Mouse (Mus musculus) embryonic facial prominence, embryonic 14.5 days (tissue): ENCODE data around the gene Fam19a3. TPM values are rescaled to one million over a fixed set of nuclear protein-coding genes. Genes with fewer than 3 reads are reported as not detected.

ENCODE experiments used
- ATAC-seq: fragments of 200-750 bp; cut with Nextera tagmentation; 2 replicates; pipeline ENCODE4 v1.8.0; 2017; ENCODE audit warnings: low read depth, moderate number of reproducible peaks, moderate TSS enrichment
- DNase-seq: peaks from one replicate; pipeline ENCODE4 v3.0.0-alpha.2; 2015; ENCODE audit warnings: low spot score
- H3K27ac ChIP-seq: fragments of 300-500 bp; sonication (generic); replicated peaks from 2 replicates; pipeline ENCODE4 v1.5.1; 2014; ENCODE audit warnings: low read depth, mild to moderate bottlenecking, low read length, moderate library complexity
- H3K27me3 ChIP-seq: fragments of 300-500 bp; sonication (generic); replicated peaks from 2 replicates; pipeline ENCODE4 v1.6.1; 2014; ENCODE audit warnings: low read length; ENCODE audit not compliant: control insufficient read depth, insufficient read depth
- H3K36me3 ChIP-seq: fragments of 300-500 bp; sonication (generic); 2 replicates; pipeline ENCODE4 v1.6.1; 2014; ENCODE audit warnings: low read length, mixed read lengths; ENCODE audit not compliant: control insufficient read depth, insufficient read depth
- H3K4me1 ChIP-seq: fragments of 300-500 bp; sonication (generic); 2 replicates; pipeline ENCODE4 v1.6.1; 2014; ENCODE audit warnings: antibody characterized with exemption, low read length; ENCODE audit not compliant: control insufficient read depth, insufficient read depth
- H3K4me2 ChIP-seq: fragments of 300-500 bp; sonication (generic); 2 replicates; pipeline ENCODE4 v1.6.1; 2014; ENCODE audit warnings: low read depth, mild to moderate bottlenecking, low read length, moderate library complexity, mixed read lengths
- H3K4me3 ChIP-seq: fragments of 300-500 bp; sonication (generic); 2 replicates; pipeline ENCODE4 v1.5.1; 2014; ENCODE audit warnings: low read depth, mild to moderate bottlenecking, low read length
- H3K9ac ChIP-seq: fragments of 300-500 bp; sonication (generic); 2 replicates; pipeline ENCODE4 v1.6.1; 2014; ENCODE audit warnings: low read depth, mild to moderate bottlenecking, low read length, moderate library complexity, mixed read lengths
- H3K9me3 ChIP-seq: fragments of 300-500 bp; sonication (generic); 2 replicates; pipeline ENCODE4 v1.6.1; 2016; ENCODE audit warnings: low read length; ENCODE audit not compliant: control insufficient read depth
- WGBS: fragments of 180-500 bp; shearing (Covaris S2); extraction: QIAGEN DNeasy Blood & Tissue Kit; methylation state at CpG from one replicate; pipeline ENCODE4 v1.1.7; 2014; 5-methylcytosine and 5-hydroxymethylcytosine counted together
- polyA plus RNA-seq: library from polyadenylated mRNA; unstranded; fragments of >200 nt; fragmentation: Nextera tagmentation; extraction: Ambion mirVana; gene quantifications from 2 replicates; pipeline ENCODE4 v1.2.1, GENCODE M21; 2014

Fam19a3 gene
- polyA plus RNA-seq, 1 experiment from 2014 or later, result 0.24 TPM

DNA sequence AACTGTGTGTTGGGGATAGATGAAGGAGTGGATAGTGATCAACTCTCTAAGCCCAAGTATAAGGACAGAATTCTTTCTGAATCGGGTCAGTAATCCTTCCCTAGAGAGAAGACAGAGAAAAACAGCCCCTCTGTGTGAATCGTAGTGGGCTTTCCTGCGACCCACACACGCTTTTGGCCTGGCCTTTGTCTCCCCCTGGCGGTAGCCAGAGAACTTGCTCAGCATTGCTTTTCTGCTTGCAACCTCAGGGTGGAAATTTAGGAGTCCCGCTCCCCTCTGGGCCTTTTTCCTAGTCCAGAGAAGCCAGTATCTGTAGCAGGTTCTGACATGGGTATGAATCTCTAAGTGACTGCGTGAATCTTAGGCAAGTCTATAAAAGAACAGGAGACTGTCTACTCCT is 1.7 kb downstream of the Fam19a3 start:
- no peak overlapping the region for H3K9ac ChIP-seq
- H3K4me1 ChIP-seq, result peaks cover 18% of the 10 kb centered on the region; the same call in 1 of the 2 replicates
- DNase-seq (peak; percentile 82), ATAC-seq (no peak)
- no peak overlapping the region for H3K4me3 ChIP-seq
- peaks cover 82% of the 10 kb centered on the region for H3K27me3 ChIP-seq
- whole genome bisulfite sequencing, result under 1% methylated on average over 7 of the region's 7 CpGs
- no peaks in the 10 kb centered on the region for H3K9me3 ChIP-seq
- H3K36me3 ChIP-seq, result no peaks in the 10 kb centered on the region
- H3K4me2 ChIP-seq, result 0 out of 2 replicates have a peak overlapping the region, but pooled peaks have one; percentile 99
- H3K27ac ChIP-seq, result no peak overlapping the region

DNA sequence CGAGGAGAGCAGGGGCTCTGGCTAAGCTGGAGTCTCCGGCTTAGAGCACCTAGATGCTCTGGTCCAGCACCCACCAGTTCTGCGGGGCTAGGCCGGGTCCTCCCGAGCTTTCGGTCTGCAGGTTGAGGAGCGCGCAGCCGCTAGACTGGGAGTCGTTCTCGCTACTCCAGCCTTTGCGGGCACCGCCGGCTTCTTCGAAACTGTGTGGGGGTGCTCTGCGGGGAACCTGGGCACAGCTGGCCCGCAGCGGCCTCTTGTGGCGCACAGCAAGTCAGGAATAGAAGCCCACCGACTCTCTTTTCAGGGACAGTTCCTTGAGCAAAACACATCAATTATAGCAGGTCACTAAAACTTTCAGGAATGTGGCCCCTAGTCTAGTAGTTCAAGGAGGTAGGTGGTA is 4.3 kb downstream of the Fam19a3 start:
- H3K9ac ChIP-seq, result peak overlapping the region; percentile 50; the same call in 1 of the 2 replicates
- DNase-seq (peak; percentile 77), ATAC-seq (no peak)
- peaks cover 66% of the 10 kb centered on the region for H3K27me3 ChIP-seq
- H3K36me3 ChIP-seq, result no peaks in the 10 kb centered on the region
- H3K9me3 ChIP-seq, result no peaks in the 10 kb centered on the region
- H3K4me3 ChIP-seq, result peak overlapping the region; percentile 40
- H3K4me2 ChIP-seq, result peak overlapping the region; percentile 67
- no peak overlapping the region for H3K27ac ChIP-seq
- H3K4me1 ChIP-seq, result peaks cover 18% of the 10 kb centered on the region; the same call in 1 of the 2 replicates
- 1% methylated on average over 20 of the region's 20 CpGs for WGBS

DNA sequence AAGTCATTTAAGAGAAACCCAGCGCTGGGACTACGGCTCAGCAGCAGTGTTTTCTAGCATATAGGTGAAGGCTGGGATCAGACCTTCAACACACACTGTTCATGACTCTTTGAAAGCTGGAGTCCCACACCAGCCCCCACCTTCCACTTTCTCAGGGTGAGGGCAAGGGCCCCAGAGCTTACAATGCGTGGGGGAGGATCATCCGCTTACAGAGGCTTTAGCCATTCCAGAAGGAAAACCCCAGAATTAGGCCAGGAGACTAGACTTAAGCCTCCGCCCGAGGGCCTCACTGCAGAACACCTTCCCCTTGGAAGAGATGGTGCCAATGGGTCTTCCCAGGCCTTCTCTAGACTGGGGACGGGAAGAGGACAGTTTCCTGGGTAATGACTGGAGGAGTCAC is 8.3 kb downstream of the Fam19a3 start:
- WGBS, result 74% methylated on average over 7 of the region's 7 CpGs

DNA sequence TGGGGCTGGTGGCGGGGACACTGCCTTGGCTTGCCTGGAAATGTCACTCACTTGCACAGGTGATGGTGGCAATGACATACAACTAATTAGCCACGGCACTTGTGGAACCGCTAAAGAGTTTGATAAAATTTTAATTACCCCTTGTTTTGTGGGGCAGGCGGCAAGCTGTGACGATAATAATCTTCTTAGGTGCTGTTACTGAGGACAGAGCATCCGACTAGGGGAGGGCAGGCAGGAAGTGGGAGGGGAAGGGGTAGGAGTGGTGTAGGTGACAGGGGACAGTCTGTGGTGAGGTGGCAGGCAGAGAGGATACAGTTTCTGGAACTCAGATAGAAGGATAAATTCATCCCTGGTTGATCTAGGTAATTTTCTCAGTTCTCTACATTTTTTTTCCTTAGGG is 10.2 kb downstream of the Fam19a3 start:
- no peak overlapping the region for H3K27ac ChIP-seq
- H3K4me2 ChIP-seq, result no peak overlapping the region
- H3K36me3 ChIP-seq, result no peaks in the 10 kb centered on the region
- H3K9me3 ChIP-seq, result no peaks in the 10 kb centered on the region
- no peak for DNase-seq
- peaks cover 9% of the 10 kb centered on the region for H3K27me3 ChIP-seq
- no peak for ATAC-seq
- peaks cover 4% of the 10 kb centered on the region; the same call in 1 of the 2 replicates for H3K4me1 ChIP-seq
- no peak overlapping the region for H3K9ac ChIP-seq
- H3K4me3 ChIP-seq, result no peak overlapping the region
- 50% methylated on average over 6 of the region's 6 CpGs for WGBS

More for the DNA sequence above, 8.3 kb downstream of the Fam19a3 start:
- Histone ChIP-seq H3K27ac (no peak overlapping the region), H3K27me3 (peaks cover 26% of the 10 kb centered on the region), H3K4me2 (no peak overlapping the region), H3K9me3 (no peaks in the 10 kb centered on the region), H3K4me1 (peaks cover 8% of the 10 kb centered on the region; the same call in 1 of the 2 replicates), H3K9ac (no peak overlapping the region), H3K4me3 (no peak overlapping the region), H3K36me3 (no peaks in the 10 kb centered on the region)
- ATAC-seq, result no peak
- DNase-seq, result no peak

DNA sequence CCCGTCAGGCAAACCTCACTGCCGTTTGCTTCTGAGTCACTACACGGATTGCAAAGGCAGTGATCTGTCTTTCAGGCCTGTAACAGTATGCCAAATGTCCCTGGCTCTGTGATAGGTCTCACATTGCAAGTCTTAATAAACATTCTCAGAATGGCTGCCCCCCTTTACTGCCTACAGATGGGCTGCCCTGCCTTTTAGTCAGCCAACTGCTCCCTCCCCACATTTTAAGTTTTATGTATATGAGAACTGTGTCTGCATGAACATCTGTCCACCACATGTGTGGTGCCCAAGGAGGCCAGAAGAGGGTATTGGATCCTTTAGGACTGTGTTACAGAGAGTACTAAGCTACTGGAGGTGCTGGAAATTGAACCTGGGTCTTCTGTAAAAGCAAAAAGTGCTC is 10.7 kb downstream of the Fam19a3 start:
- peaks cover 4% of the 10 kb centered on the region; the same call in 1 of the 2 replicates for H3K4me1 ChIP-seq
- no peaks in the 10 kb centered on the region for H3K9me3 ChIP-seq
- H3K4me2 ChIP-seq, result no peak overlapping the region
- 30% methylated on average over 3 of the region's 3 CpGs for WGBS
- no peaks in the 10 kb centered on the region for H3K36me3 ChIP-seq
- peak; percentile 66 for ATAC-seq
- no peak overlapping the region for H3K9ac ChIP-seq
- peak; percentile 65 for DNase-seq
- H3K4me3 ChIP-seq, result no peak overlapping the region
- no peak overlapping the region for H3K27ac ChIP-seq
- peaks cover 3% of the 10 kb centered on the region for H3K27me3 ChIP-seq

DNA sequence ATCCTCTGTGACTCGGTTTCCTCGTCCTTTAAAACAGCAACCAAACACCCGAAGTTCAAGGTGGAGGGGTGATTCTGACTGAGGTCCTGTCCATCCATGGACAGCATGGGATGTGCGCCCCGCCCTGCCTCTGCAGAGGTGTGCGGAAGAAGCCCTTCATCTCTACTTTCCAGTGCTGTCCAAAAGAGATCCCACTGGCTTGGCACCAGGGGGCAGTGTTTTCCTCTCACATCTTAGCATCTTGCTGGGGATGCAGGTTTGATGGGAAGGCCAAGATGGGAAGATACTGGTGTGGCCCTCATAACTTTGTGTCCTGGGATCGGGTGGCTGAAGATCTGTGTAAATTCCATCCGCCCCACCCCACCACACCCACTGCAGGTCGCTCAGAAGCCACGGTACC is 11.6 kb downstream of the Fam19a3 start:
- Histone ChIP-seq H3K36me3 (no peaks in the 10 kb centered on the region), H3K4me3 (no peak overlapping the region), H3K27me3 (no peaks in the 10 kb centered on the region; the same call in 1 of the 2 replicates), H3K9me3 (no peaks in the 10 kb centered on the region), H3K4me2 (no peak overlapping the region), H3K4me1 (peaks cover 4% of the 10 kb centered on the region; the same call in 1 of the 2 replicates), H3K9ac (no peak overlapping the region), H3K27ac (no peak overlapping the region)
- ATAC-seq, result no peak
- no peak for DNase-seq
- WGBS, result 61% methylated on average over 10 of the region's 10 CpGs

DNA sequence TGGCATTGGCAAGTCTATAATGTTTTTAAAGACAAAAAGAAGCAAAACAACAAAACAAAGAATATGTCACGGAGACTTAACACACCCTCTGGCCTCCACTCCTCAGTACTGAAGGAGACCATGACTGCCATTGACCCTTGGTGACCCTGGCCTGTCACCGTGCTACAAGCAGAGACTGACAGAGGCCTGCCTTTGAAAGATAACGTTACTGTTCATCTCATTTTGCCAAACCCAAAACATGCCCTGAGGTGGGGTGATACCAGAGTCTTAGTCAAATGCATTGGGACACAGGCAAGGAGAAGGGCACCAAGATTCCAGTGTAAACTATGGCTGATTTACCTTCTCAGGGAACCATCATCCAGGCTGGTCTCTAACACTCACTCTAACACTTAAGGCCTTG is 12.5 kb downstream of the Fam19a3 start:
- H3K9ac ChIP-seq, result no peak overlapping the region
- no peak for ATAC-seq

DNA sequence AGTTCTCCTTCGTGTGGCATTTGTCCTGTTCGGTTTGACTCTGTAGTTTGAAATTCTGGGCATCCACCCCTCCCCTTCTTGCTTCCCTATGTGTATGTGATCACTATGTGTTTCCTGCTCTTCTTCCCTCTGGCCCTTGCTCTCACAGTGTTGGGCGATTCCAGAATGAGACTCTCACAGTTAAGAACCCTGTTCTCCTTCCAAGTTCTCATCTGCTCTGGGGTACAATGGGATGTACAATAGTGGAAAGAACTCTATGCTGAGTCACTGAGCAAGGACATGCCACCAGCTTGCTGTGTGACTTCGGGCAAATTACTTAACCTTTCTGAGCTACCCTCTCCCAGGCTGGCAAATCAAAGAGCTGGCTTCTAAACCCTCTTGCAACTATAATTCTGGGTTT is 13.9 kb downstream of the Fam19a3 start:
- 74% methylated on average over 4 of the region's 4 CpGs for WGBS
- H3K27ac ChIP-seq, result no peak overlapping the region
- DNase-seq, result no peak
- peaks cover 4% of the 10 kb centered on the region; the same call in 1 of the 2 replicates for H3K4me1 ChIP-seq
- H3K9ac ChIP-seq, result no peak overlapping the region
- ATAC-seq, result no peak
- no peak overlapping the region for H3K4me3 ChIP-seq
- no peak overlapping the region for H3K4me2 ChIP-seq
- H3K9me3 ChIP-seq, result no peaks in the 10 kb centered on the region
- H3K36me3 ChIP-seq, result no peaks in the 10 kb centered on the region
- H3K27me3 ChIP-seq, result no peaks in the 10 kb centered on the region

More for the DNA sequence above, 12.5 kb downstream of the Fam19a3 start:
- Histone ChIP-seq H3K4me2 (no peak overlapping the region), H3K27me3 (no peaks in the 10 kb centered on the region), H3K27ac (no peak overlapping the region), H3K4me3 (no peak overlapping the region), H3K36me3 (no peaks in the 10 kb centered on the region), H3K9me3 (no peaks in the 10 kb centered on the region), H3K4me1 (peaks cover 4% of the 10 kb centered on the region; the same call in 1 of the 2 replicates)
- no peak for DNase-seq
- 50% methylated on average over 3 of the region's 3 CpGs for WGBS

DNA sequence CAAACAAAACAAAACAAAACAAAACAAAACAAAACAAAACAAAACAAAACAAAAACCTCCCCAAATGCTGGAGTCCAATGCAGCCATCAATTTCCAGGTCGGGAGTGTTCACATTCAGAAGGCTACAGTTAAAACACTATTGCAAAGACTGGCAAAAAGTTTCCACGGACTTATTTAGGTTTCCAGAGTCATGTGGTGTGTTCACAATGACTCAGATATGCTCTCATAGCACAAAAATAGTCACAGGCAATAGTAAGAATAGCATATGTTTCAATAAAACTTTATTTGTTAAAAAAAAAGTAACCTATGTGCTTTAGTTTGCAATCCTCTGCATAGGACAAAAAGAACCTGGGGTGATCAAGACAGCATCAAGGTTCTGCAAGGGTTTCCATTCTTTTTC is 14.5 kb downstream of the Fam19a3 start:
- no peaks in the 10 kb centered on the region for H3K36me3 ChIP-seq
- WGBS, result 61% methylated on average over 2 of the region's 2 CpGs
- H3K9ac ChIP-seq, result no peak overlapping the region
- no peak overlapping the region for H3K4me3 ChIP-seq
- no peak overlapping the region for H3K27ac ChIP-seq
- H3K4me2 ChIP-seq, result no peak overlapping the region
- no peaks in the 10 kb centered on the region for H3K27me3 ChIP-seq
- DNase-seq (no peak), ATAC-seq (no peak)
- peaks cover 4% of the 10 kb centered on the region; the same call in 1 of the 2 replicates for H3K4me1 ChIP-seq
- no peaks in the 10 kb centered on the region for H3K9me3 ChIP-seq
